Mouse (Mus musculus): ENCODE measurements around the gene Serf2.

GRCm38 (mm10) chr2:121423166-121423565 lies 25.8 kb upstream of the Serf2 start:
- no peak for TF ChIP-seq POLR2A (IDR thresholded peaks at IDR 0.05; ENCODE audit: insufficient read depth, low read depth, low read length)
- no peak for TF ChIP-seq EP300 (IDR thresholded peaks at IDR 0.05; ENCODE audit: insufficient read depth, low read depth, low read length)
- no peak for TF ChIP-seq CTCF (IDR thresholded peaks at IDR 0.05)
